Mouse (Mus musculus) stomach, embryonic 16.5 days (tissue): ENCODE results near the gene Nppb. TPM values are rescaled to one million over a fixed set of nuclear protein-coding genes. Genes with fewer than 3 reads are reported as not detected.

Experiments
- ATAC-seq: fragments of 200-750 bp; cut with Nextera tagmentation; 2 replicates; pipeline ENCODE4 v1.8.0; 2017; ENCODE audit warnings: moderate number of reproducible peaks, moderate TSS enrichment; ENCODE audit not compliant: insufficient read depth, low FRiP score
- H3K27ac ChIP-seq: fragments of 300-500 bp; sonication (generic); 2 replicates; pipeline ENCODE4 v1.5.1; 2014; ENCODE audit warnings: low read length
- H3K27me3 ChIP-seq: fragments of 300-500 bp; sonication (generic); 2 replicates; pipeline ENCODE4 v1.6.1; 2014; ENCODE audit warnings: low read length, control low read depth, mixed read lengths; ENCODE audit not compliant: control insufficient read depth, insufficient read depth
- H3K36me3 ChIP-seq: fragments of 300-500 bp; sonication (generic); 2 replicates; pipeline ENCODE4 v1.6.1; 2014; ENCODE audit warnings: low read length; ENCODE audit not compliant: control insufficient read depth, insufficient read depth
- H3K4me1 ChIP-seq: fragments of 300-500 bp; sonication (generic); 2 replicates; pipeline ENCODE4 v1.6.1; 2014; ENCODE audit warnings: low read length, control low read depth, mixed read lengths; ENCODE audit not compliant: control insufficient read depth, insufficient read depth
- H3K4me2 ChIP-seq: fragments of 300-500 bp; sonication (generic); 2 replicates; pipeline ENCODE4 v1.6.1; 2014; ENCODE audit warnings: low read depth, low read length, mixed read lengths
- H3K4me3 ChIP-seq: fragments of 300-500 bp; sonication (generic); replicated peaks from 2 replicates; pipeline ENCODE4 v1.5.1; 2014; ENCODE audit warnings: mild to moderate bottlenecking, low read length
- H3K9ac ChIP-seq: fragments of 300-500 bp; sonication (generic); 2 replicates; pipeline ENCODE4 v1.6.1; 2014; ENCODE audit warnings: low read length
- H3K9me3 ChIP-seq: fragments of 300-500 bp; sonication (generic); replicated peaks from 2 replicates; pipeline ENCODE4 v1.6.1; 2016; ENCODE audit warnings: low read length, control low read depth; ENCODE audit not compliant: control insufficient read depth
- WGBS: fragments of 180-500 bp; shearing (Covaris S2); extraction: QIAGEN DNeasy Blood & Tissue Kit; methylation state at CpG from one replicate; pipeline ENCODE4 v1.1.7; 2014; 5-methylcytosine and 5-hydroxymethylcytosine counted together
- polyA plus RNA-seq: library from polyadenylated mRNA; unstranded; fragments of >200 nt; fragmentation: Nextera tagmentation; extraction: Ambion mirVana; gene quantifications from 2 replicates; pipeline ENCODE4 v1.2.1, GENCODE M21; 2015

Gene Nppb
- polyA plus RNA-seq, result not detected in 2 replicates

DNA sequence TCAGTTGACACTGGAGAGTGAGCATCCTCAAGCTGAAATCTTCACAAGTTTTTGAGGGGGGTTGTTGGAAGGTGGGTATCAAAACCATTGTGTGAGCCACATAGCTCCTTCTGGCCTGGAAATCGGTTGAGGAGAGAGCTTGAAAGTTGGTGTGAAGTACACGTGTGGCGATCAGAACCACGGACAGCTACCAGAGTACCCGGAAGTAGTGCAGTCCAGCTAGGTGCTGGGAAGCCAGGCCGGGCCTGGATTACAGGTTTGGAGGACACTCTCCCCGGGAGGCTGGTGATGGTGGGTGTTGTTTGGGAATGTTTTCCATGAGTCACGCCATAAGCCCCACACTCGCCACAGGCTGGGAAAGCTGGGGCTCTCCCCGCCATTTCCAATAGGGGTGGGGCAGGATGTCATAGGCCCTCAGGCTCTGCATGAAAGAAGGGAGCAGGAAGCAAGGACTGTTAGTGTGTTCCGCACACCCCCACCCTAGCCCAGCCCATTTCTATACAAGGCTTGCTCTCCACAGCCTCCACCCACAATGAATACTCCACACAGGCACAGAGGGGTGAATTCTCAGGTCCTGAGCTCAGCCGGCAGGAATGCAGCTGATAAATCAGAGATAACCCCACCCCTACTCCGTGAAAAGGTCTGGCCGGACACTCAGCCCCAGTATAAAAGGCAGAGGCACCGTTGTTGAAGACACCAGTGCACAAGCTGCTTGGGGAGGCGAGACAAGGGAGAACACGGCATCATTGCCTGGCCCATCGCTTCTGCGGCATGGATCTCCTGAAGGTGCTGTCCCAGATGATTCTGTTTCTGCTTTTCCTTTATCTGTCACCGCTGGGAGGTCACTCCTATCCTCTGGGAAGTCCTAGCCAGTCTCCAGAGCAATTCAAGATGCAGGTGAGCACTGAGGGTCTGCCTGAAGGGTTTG is at the start of gene Nppb:
Gene Nppb (plus strand): TSS at position 584 of the 928 bp plus-strand sequence.
- no peaks in the 10 kb centered on the region for H3K9me3 ChIP-seq
- ATAC-seq, result peak; percentile 29; the same call in 1 of the 2 replicates

DNA sequence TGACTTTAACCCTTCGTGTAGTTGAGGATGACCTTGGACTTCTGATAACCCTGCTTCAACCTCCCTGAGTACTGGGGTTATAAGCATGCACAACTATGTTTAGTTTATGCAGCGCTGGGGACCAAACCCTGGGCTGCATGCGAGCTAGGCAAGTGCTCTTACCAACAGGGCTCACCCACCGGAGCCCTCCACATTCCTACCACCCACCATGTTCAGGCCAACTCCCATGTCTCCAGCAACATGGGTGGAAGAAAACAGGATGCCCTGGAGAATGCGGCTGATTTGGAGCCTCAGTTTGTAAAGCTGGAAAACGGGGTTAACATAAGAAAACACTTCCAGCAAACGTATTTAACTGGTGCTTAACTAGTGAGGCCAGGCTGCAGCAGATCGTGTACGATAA is 49.7 kb upstream of the Nppb start:
- H3K9ac ChIP-seq, result peak overlapping the region; percentile 87
- H3K27ac ChIP-seq, result no peak overlapping the region; the same call in 1 of the 2 replicates
- no peak for ATAC-seq
- peak overlapping the region; percentile 75 for H3K4me3 ChIP-seq
- H3K9me3 ChIP-seq, result no peaks in the 10 kb centered on the region
- no peaks in the 10 kb centered on the region for H3K36me3 ChIP-seq
- H3K4me2 ChIP-seq, result peak overlapping the region; percentile 81
- H3K27me3 ChIP-seq, result no peaks in the 10 kb centered on the region
- peaks cover 24% of the 10 kb centered on the region for H3K4me1 ChIP-seq
- WGBS, result 16% methylated on average over 9 of the region's 9 CpGs

More for the DNA sequence above, at the start of gene Nppb:
- H3K36me3 ChIP-seq, result no peaks in the 10 kb centered on the region
- WGBS, result 26% methylated on average over 20 of the region's 20 CpGs
- no peak within 1 kb of the TSS for H3K4me3 ChIP-seq
- 0 out of 2 replicates have a peak within 1 kb of the TSS, but pooled peaks have one; percentile 21 for H3K4me2 ChIP-seq
- H3K27ac ChIP-seq, result no peak within 1 kb of the TSS
- no peak within 1 kb of the TSS for H3K9ac ChIP-seq
- 0 out of 2 replicates have a peak, but pooled peaks cover 3% of the 10 kb centered on the region for H3K4me1 ChIP-seq
- no peaks in the 10 kb centered on the region for H3K27me3 ChIP-seq

DNA sequence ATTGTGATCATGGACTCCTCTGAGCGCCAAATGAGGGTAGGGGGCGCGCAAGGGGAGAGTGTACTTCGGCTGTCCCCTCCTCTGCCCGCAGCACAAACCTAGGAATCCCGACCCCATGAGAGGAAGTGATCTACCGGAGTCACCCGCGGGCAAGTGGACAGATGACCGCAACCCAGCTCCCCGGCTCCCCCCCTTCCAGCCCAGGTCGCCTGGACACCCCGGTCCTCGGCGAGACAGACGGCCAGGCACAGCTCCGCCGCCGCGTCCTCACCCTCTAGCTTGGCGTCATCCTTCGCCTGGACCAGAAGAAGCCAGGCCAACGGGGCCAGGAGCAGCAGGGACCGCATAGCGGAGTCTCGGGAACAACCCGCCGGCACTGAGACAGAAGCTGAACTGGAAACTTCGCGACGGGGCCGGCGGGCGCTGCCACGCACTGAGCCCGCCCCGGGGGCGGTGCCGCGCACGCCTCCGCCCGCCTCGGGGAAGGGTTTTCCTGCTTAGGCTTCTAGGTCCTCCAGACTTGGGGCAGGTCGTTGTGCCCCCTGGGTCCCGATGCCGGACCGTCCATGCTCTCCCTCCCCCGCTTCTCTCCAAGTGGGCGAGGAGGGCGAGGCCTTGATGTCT is 49.1 kb upstream of the Nppb start, which contains the start of gene Plod1:
Gene Plod1 (minus strand): TSS at position 437 of the 624 bp plus-strand sequence.
- ATAC-seq, result peak; percentile 68
- Histone ChIP-seq H3K4me2 (peak within 1 kb of the TSS; percentile 81), H3K9ac (peak within 1 kb of the TSS; percentile 87), H3K27me3 (no peaks in the 10 kb centered on the region), H3K4me3 (peak within 1 kb of the TSS; percentile 75), H3K27ac (peak within 1 kb of the TSS; percentile 73), H3K36me3 (no peaks in the 10 kb centered on the region), H3K9me3 (no peaks in the 10 kb centered on the region), H3K4me1 (peaks cover 24% of the 10 kb centered on the region)
- WGBS, result under 1% methylated on average over 51 of the region's 51 CpGs

DNA sequence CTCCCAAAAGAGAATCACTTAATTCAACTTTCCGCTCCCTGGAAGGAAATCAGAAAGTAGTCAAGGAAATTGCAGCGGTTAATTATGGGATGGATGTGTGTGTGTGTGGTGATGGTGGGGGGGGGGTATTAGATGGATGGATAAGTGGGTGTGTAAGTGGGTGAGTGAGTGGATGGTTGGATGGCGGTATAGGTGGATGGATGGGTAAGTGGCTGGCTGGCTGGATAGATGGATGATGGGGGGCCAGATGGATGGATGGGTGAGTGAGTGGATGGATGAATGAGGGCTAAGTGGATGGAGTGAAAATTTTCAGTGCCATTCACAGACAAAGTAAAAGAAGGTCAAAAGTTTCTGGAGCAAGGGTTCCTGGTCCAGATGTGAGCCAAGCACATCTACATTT is 48.6 kb upstream of the Nppb start:
- Histone ChIP-seq H3K27me3 (no peaks in the 10 kb centered on the region), H3K36me3 (no peaks in the 10 kb centered on the region), H3K4me1 (peaks cover 30% of the 10 kb centered on the region), H3K27ac (no peak overlapping the region), H3K9ac (peak overlapping the region; percentile 87), H3K4me2 (peak overlapping the region; percentile 81), H3K4me3 (peak overlapping the region; percentile 75), H3K9me3 (no peaks in the 10 kb centered on the region)
- ATAC-seq, result no peak
- 38% methylated on average over 3 of the region's 3 CpGs for WGBS

DNA sequence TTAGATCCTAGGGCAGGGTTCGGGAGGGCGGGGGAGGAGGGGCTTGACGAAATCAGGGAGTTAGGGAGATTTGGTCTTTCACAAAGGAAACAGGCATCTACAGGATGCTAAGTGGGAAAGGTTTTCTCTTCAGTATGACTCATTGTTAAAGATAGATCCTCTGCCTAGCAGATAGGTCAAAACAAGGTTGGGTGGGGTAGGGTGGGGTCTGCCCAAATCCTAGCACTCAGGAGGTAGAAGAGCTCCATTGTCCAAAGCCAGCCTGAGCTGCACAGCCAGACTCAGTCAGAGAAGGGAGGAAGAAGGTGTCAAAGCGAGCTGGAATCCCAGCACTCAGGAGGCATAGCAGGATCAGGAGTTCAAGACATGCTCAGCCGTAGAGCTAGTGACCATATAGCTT is 48.1 kb upstream of the Nppb start:
- H3K36me3 ChIP-seq, result no peaks in the 10 kb centered on the region
- WGBS, result 66% methylated on average over 5 of the region's 5 CpGs
- no peak overlapping the region for H3K4me2 ChIP-seq
- peak overlapping the region; percentile 42 for H3K27ac ChIP-seq
- H3K27me3 ChIP-seq, result no peaks in the 10 kb centered on the region
- no peak for ATAC-seq
- no peaks in the 10 kb centered on the region for H3K9me3 ChIP-seq
- no peak overlapping the region for H3K4me3 ChIP-seq
- peaks cover 33% of the 10 kb centered on the region for H3K4me1 ChIP-seq
- no peak overlapping the region for H3K9ac ChIP-seq

DNA sequence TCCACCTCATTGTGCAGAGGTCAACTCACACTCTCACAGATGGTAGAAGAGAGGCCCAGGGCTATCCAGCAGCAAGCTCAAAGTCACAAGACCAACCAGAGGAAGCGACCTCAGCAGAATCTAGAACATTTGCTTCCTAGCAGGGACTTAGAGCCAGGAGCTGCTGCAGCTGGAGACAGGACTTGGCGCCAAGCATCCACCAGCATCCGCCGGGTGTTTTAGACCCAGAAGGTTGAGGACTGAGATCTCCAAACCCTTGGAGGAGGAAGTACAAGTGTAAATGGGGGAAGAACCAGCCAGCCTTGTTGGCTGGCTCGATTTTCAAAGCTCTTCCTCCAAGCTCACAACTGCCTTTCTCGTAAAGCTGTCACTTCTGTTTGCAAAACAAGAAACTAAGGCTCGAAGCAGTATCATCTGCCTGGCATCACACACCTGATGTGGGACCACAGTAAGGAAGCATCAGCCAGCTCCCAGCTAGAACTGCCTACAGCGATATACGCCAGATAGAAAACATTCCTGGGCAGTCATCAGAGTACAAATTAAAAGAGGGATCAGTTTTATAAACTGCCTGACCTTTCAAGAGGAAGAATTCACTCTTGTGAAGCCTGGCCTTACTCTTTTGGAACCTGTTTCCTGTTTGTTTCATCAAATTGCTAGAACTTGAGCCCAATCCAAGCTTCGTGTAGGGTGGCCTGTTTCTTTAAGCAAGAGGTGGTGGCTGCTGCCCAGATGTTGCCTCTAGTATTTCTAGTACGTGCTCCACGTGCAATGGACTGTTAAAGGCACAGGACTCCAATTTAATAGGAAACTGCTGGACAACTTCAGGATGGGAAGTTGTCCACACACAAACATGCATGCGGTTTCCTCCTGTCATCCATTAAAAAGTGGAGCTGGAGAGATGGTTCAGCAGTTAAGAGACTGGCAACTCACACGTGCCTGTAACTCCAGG is 47.2 kb upstream of the Nppb start:
- H3K9me3 ChIP-seq, result no peaks in the 10 kb centered on the region
- no peak overlapping the region for H3K4me2 ChIP-seq
- no peaks in the 10 kb centered on the region for H3K27me3 ChIP-seq
- no peak overlapping the region for H3K4me3 ChIP-seq
- H3K36me3 ChIP-seq, result no peaks in the 10 kb centered on the region
- H3K4me1 ChIP-seq, result peaks cover 41% of the 10 kb centered on the region
- 47% methylated on average over 14 of the region's 14 CpGs for WGBS
- H3K27ac ChIP-seq, result peak overlapping the region; percentile 42
- ATAC-seq, result no peak
- no peak overlapping the region for H3K9ac ChIP-seq

DNA sequence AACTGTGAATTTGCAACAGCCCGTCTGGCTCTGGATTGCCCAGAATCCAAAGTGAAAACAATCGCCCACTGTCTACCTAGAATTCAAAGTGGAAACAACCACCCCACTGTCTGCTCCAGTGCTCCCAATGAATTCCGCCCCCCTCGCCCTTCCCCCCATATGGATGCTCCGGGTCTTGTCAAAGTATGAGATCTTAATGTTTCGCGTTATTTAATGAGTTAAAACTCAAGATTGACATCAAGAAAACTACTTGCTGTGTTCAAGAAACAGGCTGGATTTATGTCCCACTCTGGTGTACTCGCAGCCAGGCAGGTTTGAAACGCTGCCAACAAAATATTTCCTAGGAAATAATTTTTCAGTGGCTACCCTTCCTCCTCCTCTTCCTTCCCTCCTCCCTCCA is 45.5 kb upstream of the Nppb start:
- no peak for ATAC-seq
- peak overlapping the region; percentile 83 for H3K27ac ChIP-seq
- no peaks in the 10 kb centered on the region for H3K27me3 ChIP-seq
- 43% methylated on average over 9 of the region's 9 CpGs for WGBS
- H3K4me3 ChIP-seq, result peak overlapping the region; percentile 82; the same call in 1 of the 2 replicates
- H3K4me2 ChIP-seq, result peak overlapping the region; percentile 32; the same call in 1 of the 2 replicates
- no peaks in the 10 kb centered on the region for H3K9me3 ChIP-seq
- no peak overlapping the region for H3K9ac ChIP-seq
- peaks cover 34% of the 10 kb centered on the region for H3K4me1 ChIP-seq
- H3K36me3 ChIP-seq, result peaks cover 7% of the 10 kb centered on the region

DNA sequence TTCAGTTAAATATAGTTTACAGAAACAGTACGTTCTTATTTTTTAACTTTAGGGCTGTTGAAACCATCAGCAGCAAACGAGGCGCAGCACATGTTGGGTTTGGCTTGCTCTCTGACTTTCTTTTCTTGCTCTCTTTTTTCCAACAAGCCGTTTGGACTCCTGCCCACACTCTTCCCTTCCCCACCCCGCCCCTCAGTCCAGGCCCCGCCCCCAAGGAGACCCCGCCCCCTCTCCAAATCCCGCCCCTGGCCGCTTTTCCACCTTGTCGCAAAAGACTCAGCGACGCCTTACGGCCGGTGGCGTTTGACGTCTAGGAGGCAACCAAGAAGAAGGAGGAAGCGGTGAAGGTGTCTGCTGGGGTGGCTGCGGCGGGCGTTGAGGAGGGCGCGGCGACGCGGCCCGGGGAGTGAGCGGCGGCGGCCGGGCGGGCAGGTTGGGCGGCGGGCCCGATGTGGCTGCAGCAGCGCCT is 45.0 kb upstream of the Nppb start, which contains the start of gene 2510039O18Rik:
Gene 2510039O18Rik (plus strand): TSS at position 320 of the 469 bp plus-strand sequence.
- no peaks in the 10 kb centered on the region for H3K27me3 ChIP-seq
- H3K27ac ChIP-seq, result peak within 1 kb of the TSS; percentile 83
- H3K9ac ChIP-seq, result peak within 1 kb of the TSS; percentile 90
- ATAC-seq, result peak; percentile 76
- H3K4me3 ChIP-seq, result peak within 1 kb of the TSS; percentile 82
- under 1% methylated on average over 31 of the region's 35 CpGs for WGBS
- H3K36me3 ChIP-seq, result peaks cover 8% of the 10 kb centered on the region
- no peaks in the 10 kb centered on the region for H3K9me3 ChIP-seq
- H3K4me2 ChIP-seq, result peak within 1 kb of the TSS; percentile 98
- H3K4me1 ChIP-seq, result peaks cover 30% of the 10 kb centered on the region
